8 mouse cellular contexts compared by ENCODE assay signal in genomic region chr6:85911587-85911986, GRCm38 (mm10). TPM values are rescaled to one million over a fixed set of nuclear protein-coding genes. Genes with fewer than 3 reads are reported as not detected.
DNase-seq lines count a peak whose midpoint lies in the region; ATAC-seq lines count a peak whose summit lies in the region.

TSS of gene Tprkb (plus strand) at chr6:85911865.

- 81% methylated on average over 3 of the region's 3 CpGs for WGBS in heart, embryonic 10.5 days
- 87% methylated on average over 3 of the region's 3 CpGs for WGBS in kidney, embryonic 16.5 days
- WGBS in lung, embryonic 16.5 days: 68% methylated on average over 3 of the region's 3 CpGs

- no peak for ATAC-seq in common myeloid progenitor, adult 5-6 weeks (replicated peaks; ENCODE audit: low read depth, poor library complexity, severe bottlenecking)
- no peak for ATAC-seq in kidney, embryonic 16.5 days (ENCODE audit: low FRiP score, low TSS enrichment)
- ATAC-seq in lung, embryonic 16.5 days (ENCODE audit: low read depth): no peak

- no peaks in the 10 kb centered on the region for H3K27me3 ChIP-seq in heart, embryonic 10.5 days (ENCODE audit: insufficient read depth, poor library complexity, severe bottlenecking)
- H3K27me3 ChIP-seq in kidney, embryonic 16.5 days (ENCODE audit: insufficient read depth, low read length): no peaks in the 10 kb centered on the region
- no peaks in the 10 kb centered on the region for H3K27me3 ChIP-seq in lung, embryonic 16.5 days (ENCODE audit: control insufficient read depth, insufficient read depth, low read depth, low read length)

- H3K4me1 ChIP-seq in heart, embryonic 10.5 days: peaks cover 11% of the 10 kb centered on the region
- H3K4me1 ChIP-seq in kidney, embryonic 16.5 days (ENCODE audit: insufficient read depth, low read length): peaks cover 8% of the 10 kb centered on the region
- peaks cover 11% of the 10 kb centered on the region for H3K4me1 ChIP-seq in lung, embryonic 16.5 days (replicated peaks; ENCODE audit: control insufficient read depth, insufficient read depth, low read length)

- H3K9me3 ChIP-seq in heart, embryonic 10.5 days: no peaks in the 10 kb centered on the region
- no peaks in the 10 kb centered on the region for H3K9me3 ChIP-seq in kidney, embryonic 16.5 days (ENCODE audit: low read length)
- no peaks in the 10 kb centered on the region for H3K9me3 ChIP-seq in lung, embryonic 16.5 days (ENCODE audit: control insufficient read depth, low read length)

- no peak within 1 kb of the TSS for H3K9ac ChIP-seq in kidney, embryonic 16.5 days (replicated peaks; ENCODE audit: low read length)
- H3K9ac ChIP-seq in lung, embryonic 16.5 days (ENCODE audit: low read length): no peak within 1 kb of the TSS

- H3K27ac ChIP-seq in heart, embryonic 10.5 days: no peak within 1 kb of the TSS
- no peak within 1 kb of the TSS for H3K27ac ChIP-seq in kidney, embryonic 16.5 days (ENCODE audit: low read length)
- no peak within 1 kb of the TSS for H3K27ac ChIP-seq in lung, embryonic 16.5 days (ENCODE audit: low read length)

- H3K4me3 ChIP-seq in heart, embryonic 10.5 days: no peak within 1 kb of the TSS
- H3K4me3 ChIP-seq in kidney, embryonic 16.5 days (ENCODE audit: low read length): no peak within 1 kb of the TSS
- H3K4me3 ChIP-seq in lung, embryonic 16.5 days (ENCODE audit: low read length): no peak within 1 kb of the TSS

- H3K4me2 ChIP-seq in kidney, embryonic 16.5 days (replicated peaks; ENCODE audit: low read depth, low read length): no peak within 1 kb of the TSS
- H3K4me2 ChIP-seq in lung, embryonic 16.5 days (ENCODE audit: low read depth, low read length): no peak within 1 kb of the TSS

- peak; percentile 52 for DNase-seq in kidney, adult 11 months
- DNase-seq in kidney, postnatal 4 days: no peak
- no peak for DNase-seq in heart, embryonic 10.5 days (ENCODE audit: low spot score)
- DNase-seq in spleen, postnatal 10 days (ENCODE audit: low spot score in 2 of 2): no peak
- no peak for DNase-seq in cerebellum, postnatal 14 days

- H3K36me3 ChIP-seq in heart, embryonic 10.5 days: no peaks in the 10 kb centered on the region
- H3K36me3 ChIP-seq in kidney, embryonic 16.5 days (ENCODE audit: insufficient read depth, low read length): no peaks in the 10 kb centered on the region
- no peaks in the 10 kb centered on the region for H3K36me3 ChIP-seq in lung, embryonic 16.5 days (ENCODE audit: control insufficient read depth, insufficient read depth, low read length)

RNA-seq across cellular contexts. Expression of gene Tprkb, which starts in this region (rescaled TPM):
- total RNA-seq in common myeloid progenitor, adult 5-6 weeks (2017): 54.6 and 74.5 TPM in 2 replicates
- 24.5 and 28.8 TPM in 2 replicates for polyA plus RNA-seq in heart, embryonic 10.5 days (2016; fragmentation: Nextera tagmentation; extraction: Ambion mirVana)
- polyA plus RNA-seq in kidney, embryonic 16.5 days (2015; fragmentation: Nextera tagmentation; extraction: Ambion mirVana): 35.3 and 41.1 TPM in 2 replicates
- 27.2 and 33.8 TPM in 2 replicates for polyA plus RNA-seq in lung, embryonic 16.5 days (2015; fragmentation: Nextera tagmentation; extraction: Ambion mirVana)
